Mouse (Mus musculus) midbrain, postnatal 0 days (tissue): ENCODE measurements around the gene Pdzd4. TPM values are rescaled to one million over a fixed set of nuclear protein-coding genes. Genes with fewer than 3 reads are reported as not detected.
A peak's percentile ranks its signal among the peaks of the same experiment; 100 is the strongest.

Experiments
- ATAC-seq: fragments of 200-750 bp; cut with Nextera tagmentation; 2 replicates; pipeline ENCODE4 v1.8.0; 2017; ENCODE audit warnings: moderate number of reproducible peaks, mild to moderate bottlenecking, moderate TSS enrichment, moderate library complexity; ENCODE audit not compliant: low FRiP score
- DNase-seq: peaks from one replicate; pipeline ENCODE4 v3.0.0-alpha.2; 2015; ENCODE audit warnings: low spot score
- H3K27ac ChIP-seq: fragments of 300-500 bp; sonication (generic); 2 replicates; pipeline ENCODE4 v1.5.1; 2014; ENCODE audit warnings: low read depth, mild to moderate bottlenecking, low read length, mixed read lengths
- H3K27me3 ChIP-seq: fragments of 300-500 bp; sonication (generic); 2 replicates; pipeline ENCODE4 v1.6.1; 2014; ENCODE audit warnings: low read length, control low read depth, mixed read lengths; ENCODE audit not compliant: insufficient read depth
- H3K36me3 ChIP-seq: fragments of 300-500 bp; sonication (generic); 2 replicates; pipeline ENCODE4 v1.6.1; 2014; ENCODE audit warnings: low read length, control low read depth, mixed read lengths; ENCODE audit not compliant: insufficient read depth
- H3K4me1 ChIP-seq: fragments of 300-500 bp; sonication (generic); 2 replicates; pipeline ENCODE4 v1.6.1; 2014; ENCODE audit warnings: mild to moderate bottlenecking, control low read depth, antibody characterized with exemption, low read length, mixed read lengths; ENCODE audit not compliant: insufficient read depth
- H3K4me2 ChIP-seq: fragments of 300-500 bp; sonication (generic); 2 replicates; pipeline ENCODE4 v1.6.1; 2014; ENCODE audit warnings: low read depth, mild to moderate bottlenecking, low read length, mixed read lengths; ENCODE audit not compliant: poor library complexity, severe bottlenecking
- H3K4me3 ChIP-seq: fragments of 300-500 bp; sonication (generic); 2 replicates; pipeline ENCODE4 v1.5.1; 2014; ENCODE audit warnings: low read depth, mild to moderate bottlenecking, low read length, moderate library complexity
- H3K9ac ChIP-seq: fragments of 300-500 bp; sonication (generic); replicated peaks from 2 replicates; pipeline ENCODE4 v1.6.1; 2014; ENCODE audit warnings: mild to moderate bottlenecking, low read length, moderate library complexity, mixed read lengths; ENCODE audit not compliant: poor library complexity, severe bottlenecking
- H3K9me3 ChIP-seq: fragments of 300-500 bp; sonication (generic); 2 replicates; pipeline ENCODE4 v1.6.1; 2016; ENCODE audit warnings: low read length, control low read depth
- CTCF ChIP-seq: IDR thresholded peaks from 2 replicates; pipeline ENCODE4 v1.5.1; 2016; ENCODE audit warnings: antibody characterized with exemption, mild to moderate bottlenecking
- WGBS: fragments of 180-500 bp; shearing (Covaris S2); extraction: QIAGEN DNeasy Blood & Tissue Kit; methylation state at CpG from one replicate; pipeline ENCODE4 v1.1.7; 2014; 5-methylcytosine and 5-hydroxymethylcytosine counted together
- polyA plus RNA-seq: library from polyadenylated mRNA; unstranded; fragments of >200 nt; fragmentation: Nextera tagmentation; extraction: Ambion mirVana; gene quantifications from 2 replicates; pipeline ENCODE4 v1.2.1, GENCODE M21; 2015
- total RNA-seq: library from RNA; depleted of rRNA; stranded (reverse); fragments of >200 nt; gene quantifications from 2 replicates; pipeline ENCODE4 v1.2.3, GENCODE M21; 2014; rRNA removed

The Pdzd4 gene
- total and polyA plus RNA-seq, 2 experiments from 2014 or later, result 5.1 to 196 TPM

DNA sequence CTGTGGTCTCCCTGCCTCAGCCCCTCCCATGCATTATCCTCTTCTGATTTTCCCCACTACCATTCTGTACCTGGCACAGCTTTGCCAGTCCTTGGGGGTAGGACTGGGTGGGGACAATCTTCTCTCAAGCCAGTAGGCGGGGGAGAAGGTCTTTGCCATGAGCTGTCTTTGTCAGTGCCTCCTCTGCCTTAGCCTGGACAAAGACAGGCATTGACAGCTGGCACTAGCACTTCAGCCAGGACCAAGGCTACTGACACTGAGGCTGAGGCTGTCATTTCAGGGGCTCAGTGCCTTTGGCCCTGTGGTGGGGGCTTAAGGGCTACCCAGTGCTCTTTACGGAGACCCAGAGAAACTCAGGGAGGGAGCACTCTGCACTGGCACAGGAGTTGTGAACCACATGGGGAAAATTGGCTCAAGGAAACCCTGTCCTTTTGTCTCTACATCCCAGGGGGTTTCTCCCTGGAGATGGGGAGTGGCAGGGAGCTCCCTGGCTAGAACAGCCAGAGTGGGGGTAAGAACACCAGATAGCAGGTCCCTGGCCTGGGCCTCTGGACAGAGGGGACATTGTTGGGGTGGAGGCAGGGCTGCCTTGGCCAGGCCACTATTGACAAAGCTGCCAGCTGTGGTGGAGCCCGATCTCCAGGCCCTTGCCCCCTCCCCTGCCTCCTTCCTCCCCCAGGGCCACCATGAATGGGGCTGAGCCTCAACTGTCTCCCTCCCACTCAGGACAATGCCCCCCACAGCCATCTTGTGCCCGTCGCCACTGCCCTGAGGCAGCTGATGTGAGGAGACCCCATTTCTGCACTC is 68.2 kb downstream of the Pdzd4 start, which contains the start of gene Plxnb3:
TSS of gene Plxnb3 (plus strand) at position 757 of the 807 bp plus-strand sequence.
- DNase-seq (peak; percentile 27), ATAC-seq (peak; percentile 66)
- H3K27me3 ChIP-seq, result no peaks in the 10 kb centered on the region
- H3K9me3 ChIP-seq, result no peaks in the 10 kb centered on the region
- no peak within 1 kb of the TSS for H3K4me2 ChIP-seq
- no peak within 1 kb of the TSS for H3K9ac ChIP-seq
- no peak for TF ChIP-seq CTCF
- no peaks in the 10 kb centered on the region for H3K36me3 ChIP-seq
- H3K4me3 ChIP-seq, result no peak within 1 kb of the TSS
- WGBS, result 53% methylated on average over 5 of the region's 5 CpGs
- H3K4me1 ChIP-seq, result no peaks in the 10 kb centered on the region
- H3K27ac ChIP-seq, result no peak within 1 kb of the TSS

DNA sequence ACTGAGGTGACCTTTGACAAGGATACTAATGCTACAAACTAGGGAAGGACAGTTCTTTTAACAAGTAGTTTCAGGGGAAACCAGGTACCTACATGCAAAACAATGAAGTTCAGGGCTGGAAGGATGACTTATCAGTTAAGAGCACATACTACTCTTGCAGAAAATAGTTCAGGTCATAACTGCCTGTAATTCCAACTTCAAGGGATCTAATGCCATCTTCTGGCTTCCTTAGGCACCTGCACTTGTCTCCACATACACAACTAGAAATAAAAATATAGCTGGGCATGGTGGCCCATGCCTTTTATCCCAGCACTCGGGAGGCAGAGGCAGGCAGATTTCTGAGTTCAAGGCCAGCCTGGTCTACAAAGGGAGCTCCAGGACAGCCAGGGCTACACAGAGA is 75.8 kb downstream of the Pdzd4 start:
- H3K36me3 ChIP-seq, result no peaks in the 10 kb centered on the region
- no peak overlapping the region for H3K4me2 ChIP-seq
- H3K27me3 ChIP-seq, result no peaks in the 10 kb centered on the region
- H3K27ac ChIP-seq, result no peak overlapping the region
- TF ChIP-seq CTCF, result no peak
- DNase-seq (no peak), ATAC-seq (no peak)
- H3K4me1 ChIP-seq, result no peaks in the 10 kb centered on the region
- H3K4me3 ChIP-seq, result no peak overlapping the region
- no peak overlapping the region for H3K9ac ChIP-seq
- WGBS, result 56% methylated on average over 1 of the region's 1 CpGs
- H3K9me3 ChIP-seq, result no peaks in the 10 kb centered on the region

DNA sequence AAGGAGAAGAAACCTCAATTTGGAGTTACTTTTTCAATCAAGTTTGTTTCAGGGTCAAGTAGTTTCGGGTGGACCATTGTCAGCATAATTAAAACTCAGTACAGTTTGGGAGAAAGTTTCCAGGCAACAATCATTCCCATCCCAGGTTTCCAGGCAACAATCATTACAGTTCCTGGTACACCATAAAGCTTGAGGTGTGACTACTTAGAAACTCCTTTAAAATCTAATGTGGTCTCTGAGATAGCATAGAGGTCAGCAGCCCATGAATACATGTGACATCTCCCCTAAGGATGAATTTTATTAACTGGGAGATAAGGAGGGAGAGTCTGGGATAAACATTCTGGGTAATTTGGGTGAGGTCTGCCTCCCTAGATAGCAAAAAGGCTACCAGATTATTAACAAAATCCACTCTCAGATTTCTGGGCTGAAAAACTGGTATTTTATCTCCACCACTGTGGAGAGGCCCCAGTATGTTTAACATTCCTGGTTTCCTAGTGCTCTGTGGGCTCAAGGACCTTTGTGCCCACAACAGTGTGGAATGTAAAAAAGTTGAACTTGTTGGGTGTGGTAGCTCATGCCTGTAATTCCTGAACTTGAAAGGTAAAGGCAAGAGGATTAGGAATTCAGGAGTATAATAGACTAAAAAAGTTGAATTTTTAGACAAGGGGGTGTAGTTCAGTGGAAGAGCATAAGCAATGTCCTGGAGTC is 79.8 kb downstream of the Pdzd4 start:
- no peak overlapping the region for H3K9ac ChIP-seq
- DNase-seq (no peak), ATAC-seq (no peak)
- no peaks in the 10 kb centered on the region for H3K36me3 ChIP-seq
- no peak overlapping the region for H3K4me3 ChIP-seq
- no peaks in the 10 kb centered on the region for H3K27me3 ChIP-seq
- H3K9me3 ChIP-seq, result no peaks in the 10 kb centered on the region
- H3K27ac ChIP-seq, result no peak overlapping the region
- no peak for TF ChIP-seq CTCF
- H3K4me1 ChIP-seq, result no peaks in the 10 kb centered on the region
- H3K4me2 ChIP-seq, result no peak overlapping the region
- WGBS, result 69% methylated on average over 1 of the region's 1 CpGs

Other genes starting within 250 kb of the Pdzd4 start
- gene Dusp9, start 185.6 kb downstream of the Pdzd4 start, total RNA-seq, result 1.4 and 2.1 TPM in 2 replicates
- 0.39 and 0.68 TPM in 2 replicates for gene Dusp9, start 185.6 kb downstream of the Pdzd4 start, polyA plus RNA-seq
- 89.4 and 136 TPM in 2 replicates for gene Pnck, start 164.9 kb downstream of the Pdzd4 start, total RNA-seq
- 159 and 172 TPM in 2 replicates for gene Pnck, start 164.9 kb downstream of the Pdzd4 start, polyA plus RNA-seq
- gene Slc6a8, start 151.8 kb downstream of the Pdzd4 start, total RNA-seq, result 49.5 and 69.4 TPM in 2 replicates
- 6.0 and 6.6 TPM in 2 replicates for gene Slc6a8, start 151.8 kb downstream of the Pdzd4 start, polyA plus RNA-seq
- 48.7 and 58.1 TPM in 2 replicates for gene Bcap31, start 108.8 kb downstream of the Pdzd4 start, total RNA-seq
- 133 and 134 TPM in 2 replicates for gene Bcap31, start 108.8 kb downstream of the Pdzd4 start, polyA plus RNA-seq
- gene Abcd1, start 108.4 kb downstream of the Pdzd4 start, total RNA-seq, result 16.7 and 19.2 TPM in 2 replicates
- gene Abcd1, start 108.4 kb downstream of the Pdzd4 start, polyA plus RNA-seq, result 7.9 and 9.0 TPM in 2 replicates
- gene Plxnb3, start 67.9 kb downstream of the Pdzd4 start, total RNA-seq, result 1.5 and 4.0 TPM in 2 replicates
- 0.58 and 0.61 TPM in 2 replicates for gene Plxnb3, start 67.9 kb downstream of the Pdzd4 start, polyA plus RNA-seq
- 0.09 and 0.49 TPM in 2 replicates for gene Srpk3, start 50.6 kb downstream of the Pdzd4 start, total RNA-seq
- 2.1 and 2.4 TPM in 2 replicates for gene Srpk3, start 50.6 kb downstream of the Pdzd4 start, polyA plus RNA-seq
- gene Idh3g, start 38.1 kb downstream of the Pdzd4 start, total RNA-seq, result 207 and 236 TPM in 2 replicates
- gene Idh3g, start 38.1 kb downstream of the Pdzd4 start, polyA plus RNA-seq, result 218 and 245 TPM in 2 replicates
- 99.8 and 115 TPM in 2 replicates for gene Ssr4, start 37.9 kb downstream of the Pdzd4 start, total RNA-seq
- 166 and 184 TPM in 2 replicates for gene Ssr4, start 37.9 kb downstream of the Pdzd4 start, polyA plus RNA-seq
- gene Avpr2, start 67.1 kb upstream of the Pdzd4 start, total RNA-seq, result not detected in 2 replicates
- gene Avpr2, start 67.1 kb upstream of the Pdzd4 start, polyA plus RNA-seq, result 0.06 TPM in 1 of 2 replicates, not detected in the other
- 292 and 296 TPM in 2 replicates for gene L1cam, start 71.1 kb upstream of the Pdzd4 start, total RNA-seq
- 113 and 116 TPM in 2 replicates for gene L1cam, start 71.1 kb upstream of the Pdzd4 start, polyA plus RNA-seq
- gene Arhgap4, start 96.9 kb upstream of the Pdzd4 start, total RNA-seq, result 4.8 and 5.6 TPM in 2 replicates
- gene Arhgap4, start 96.9 kb upstream of the Pdzd4 start, polyA plus RNA-seq, result 1.3 and 1.4 TPM in 2 replicates
- gene Naa10, start 97.0 kb upstream of the Pdzd4 start, total RNA-seq, result 47.7 and 83.0 TPM in 2 replicates
- gene Naa10, start 97.0 kb upstream of the Pdzd4 start, polyA plus RNA-seq, result 77.5 and 81.8 TPM in 2 replicates
- 3.3 and 8.8 TPM in 2 replicates for gene Renbp, start 105.9 kb upstream of the Pdzd4 start, total RNA-seq
- gene Renbp, start 105.9 kb upstream of the Pdzd4 start, polyA plus RNA-seq, result 10.3 and 12.5 TPM in 2 replicates
- gene Hcfc1, start 141.4 kb upstream of the Pdzd4 start, total RNA-seq, result 101 and 111 TPM in 2 replicates
- gene Hcfc1, start 141.4 kb upstream of the Pdzd4 start, polyA plus RNA-seq, result 30.3 and 33.2 TPM in 2 replicates
- 57.2 and 59.1 TPM in 2 replicates for gene Irak1, start 198.9 kb upstream of the Pdzd4 start, total RNA-seq
- 33.5 and 35.6 TPM in 2 replicates for gene Irak1, start 198.9 kb upstream of the Pdzd4 start, polyA plus RNA-seq